Mouse (Mus musculus) lung, postnatal 0 days (tissue): Measurements from ENCODE around the gene Ms4a6c.

ENCODE experiments used
- CTCF ChIP-seq: IDR thresholded peaks from 2 replicates; pipeline ENCODE4 v1.5.1; 2016; ENCODE audit warnings: antibody characterized with exemption, mild to moderate bottlenecking
- EP300 ChIP-seq: IDR thresholded peaks from 2 replicates; pipeline ENCODE4 v1.6.1; 2016; ENCODE audit warnings: antibody characterized with exemption, mild to moderate bottlenecking, control low read depth

DNA sequence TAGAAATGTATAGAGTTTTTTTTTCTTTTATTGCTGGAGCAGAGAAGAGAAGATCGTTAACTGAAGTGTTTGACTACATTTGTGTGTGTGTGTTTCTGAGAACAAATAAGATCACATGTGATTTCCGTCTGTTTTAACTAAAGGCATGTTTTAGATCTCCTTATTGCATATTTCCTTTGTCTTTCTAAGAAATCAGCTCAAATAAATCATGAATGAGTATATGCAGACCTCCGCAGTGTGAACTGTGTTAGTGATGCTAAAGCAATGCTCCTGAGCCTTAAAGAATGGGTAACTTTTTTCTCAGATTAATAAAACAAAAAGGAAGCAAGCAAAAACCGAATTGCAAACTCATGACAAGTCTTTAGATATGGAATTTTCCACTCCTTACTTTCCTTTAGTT lies 14.8 kb downstream of the Ms4a6c start:
- TF ChIP-seq CTCF (no peak), EP300 (no peak)
